Mouse (Mus musculus): ENCODE measurements around the gene Mindy4. TPM values are rescaled to one million over a fixed set of nuclear protein-coding genes. Genes with fewer than 3 reads are reported as not detected.
A peak's percentile ranks its signal among the peaks of the same experiment; 100 is the strongest.

Mindy4 gene
- total RNA-seq, 2 experiments from 2014 or later: 4.1 to 4.4 TPM

- intact Hi-C loops (cut with DNase I): no loop called here
- peak; percentile 48 for DNase-seq (ENCODE audit: low spot score)
Observed at GRCm38 (mm10) chr6:55199047-55199446, 4.1 kb upstream of the Mindy4 start.

- intact Hi-C loops (cut with DNase I): no loop called here
- no peak for DNase-seq (ENCODE audit: low spot score)
Observed at GRCm38 (mm10) chr6:55203931-55204330, 748 bp downstream of the Mindy4 start.

GRCm38 (mm10) chr6:55207786-55208185 is 4.6 kb downstream of the Mindy4 start:
- no peak for DNase-seq (ENCODE audit: low spot score)
- intact Hi-C loops (cut with DNase I): no loop called here

- intact Hi-C loops (cut with DNase I): no loop called here
- peak; percentile 40 for DNase-seq (ENCODE audit: low spot score)
Observed at GRCm38 (mm10) chr6:55210423-55211365, 7.5 kb downstream of the Mindy4 start.

GRCm38 (mm10) chr6:55214541-55214940 is 11.4 kb downstream of the Mindy4 start:
- peak; percentile 62 for DNase-seq (ENCODE audit: low spot score)
- intact Hi-C loops (cut with DNase I): no loop called here

GRCm38 (mm10) chr6:55218232-55218631 is 15.0 kb downstream of the Mindy4 start:
- no peak for DNase-seq (ENCODE audit: low spot score)
- intact Hi-C loops (cut with DNase I): no loop called here

- DNase-seq (ENCODE audit: low spot score): no peak
- intact Hi-C loops (cut with DNase I): no loop called here
Observed at GRCm38 (mm10) chr6:55223986-55224385, 20.8 kb downstream of the Mindy4 start.

- DNase-seq (ENCODE audit: low spot score): no peak
- intact Hi-C loops (cut with DNase I): loop anchor here (5.0 to 10.0 kb wide), 2 partner anchors 282 to 725 kb away; no protein-coding TSS in a partner anchor
Observed at GRCm38 (mm10) chr6:55230048-55230447, 26.9 kb downstream of the Mindy4 start.

GRCm38 (mm10) chr6:55232101-55232500 is 28.9 kb downstream of the Mindy4 start:
- DNase-seq (ENCODE audit: low spot score): no peak
- intact Hi-C loops (cut with DNase I): loop anchor here (5.0 to 10.0 kb wide), 2 partner anchors 280 to 723 kb away; no protein-coding TSS in a partner anchor

GRCm38 (mm10) chr6:55232524-55233264 is 29.5 kb downstream of the Mindy4 start:
- intact Hi-C loops (cut with DNase I): loop anchor here (1.0 to 10.0 kb wide), 3 partner anchors 151 to 722 kb away; no protein-coding TSS in a partner anchor
- no peak for DNase-seq (ENCODE audit: low spot score)

- intact Hi-C loops (cut with DNase I): loop anchor here (1.0 to 10.0 kb wide), 3 partner anchors 150 to 721 kb away; no protein-coding TSS in a partner anchor
- DNase-seq (ENCODE audit: low spot score): no peak
Observed at GRCm38 (mm10) chr6:55233326-55233725, 30.1 kb downstream of the Mindy4 start.

- intact Hi-C loops (cut with DNase I): loop anchor here (5.0 to 10.0 kb wide), 2 partner anchors 278 to 720 kb away; no protein-coding TSS in a partner anchor
- DNase-seq (ENCODE audit: low spot score): no peak
Observed at GRCm38 (mm10) chr6:55234636-55235035, 31.5 kb downstream of the Mindy4 start.

- intact Hi-C loops (cut with DNase I): loop anchor here (10.0 kb wide), 1 partner anchor 719 kb away; no protein-coding TSS in a partner anchor
Observed at GRCm38 (mm10) chr6:55235733-55236132, 32.5 kb downstream of the Mindy4 start.

GRCm38 (mm10) chr6:55239931-55240330 is 36.7 kb downstream of the Mindy4 start:
- no peak for DNase-seq (ENCODE audit: low spot score)
- intact Hi-C loops (cut with DNase I): loop anchor here (10.0 kb wide), 1 partner anchor 715 kb away; no protein-coding TSS in a partner anchor

More at GRCm38 (mm10) chr6:55235733-55236132, 32.5 kb downstream of the Mindy4 start:
- no peak for DNase-seq (ENCODE audit: low spot score)

GRCm38 (mm10) chr6:55240591-55241260 is 37.5 kb downstream of the Mindy4 start:
- no peak for DNase-seq (ENCODE audit: low spot score)
- intact Hi-C loops (cut with DNase I): no loop called here

- intact Hi-C loops (cut with DNase I): no loop called here
- DNase-seq (ENCODE audit: low spot score): no peak
Observed at GRCm38 (mm10) chr6:55241479-55241878, 38.3 kb downstream of the Mindy4 start.

- intact Hi-C loops (cut with DNase I): loop anchor here (1.0 to 2.0 kb wide), 3 partner anchors 49 to 111 kb away; no protein-coding TSS in a partner anchor
Observed at GRCm38 (mm10) chr6:55245680-55246079, 42.5 kb downstream of the Mindy4 start.

GRCm38 (mm10) chr6:55246441-55246840 is 43.3 kb downstream of the Mindy4 start:
- peak; percentile 47 for DNase-seq (ENCODE audit: low spot score)
- intact Hi-C loops (cut with DNase I): loop anchor here (1.0 to 2.0 kb wide), 2 partner anchors 48 to 78 kb away; no protein-coding TSS in a partner anchor

More at GRCm38 (mm10) chr6:55245680-55246079, 42.5 kb downstream of the Mindy4 start:
- peak; percentile 70 for DNase-seq (ENCODE audit: low spot score)

- intact Hi-C loops (cut with DNase I): loop anchor here (1.0 to 2.0 kb wide), 2 partner anchors 47 to 78 kb away; no protein-coding TSS in a partner anchor
- no peak for DNase-seq (ENCODE audit: low spot score)
Observed at GRCm38 (mm10) chr6:55246911-55247438, 43.8 kb downstream of the Mindy4 start.
